Mouse (Mus musculus) thymus, adult 2 months (tissue): ENCODE measurements at regions not wholly inside any gene's neighbourhood (a gene's known extent, or its start where the extent isn't known, plus 50 kb on each side); places are given as distances from the start of the nearest gene placed in this dataset.

ENCODE experiments used
- CTCF ChIP-seq: fragments of 200-500 bp; IDR thresholded peaks from 2 replicates; pipeline ENCODE4 v1.5.1; 2012; ENCODE audit warnings: mild to moderate bottlenecking, control low read depth, low read length, moderate library complexity, borderline replicate concordance; ENCODE audit not compliant: control insufficient read depth, poor library complexity, insufficient read depth; ENCODE audit errors: extremely low read depth
- POLR2A ChIP-seq: fragments of 200-500 bp; IDR thresholded peaks from 2 replicates; pipeline ENCODE4 v1.6.1; 2012; ENCODE audit warnings: mild to moderate bottlenecking, low read length, control low read depth, moderate library complexity; ENCODE audit not compliant: control insufficient read depth, poor library complexity, insufficient read depth; ENCODE audit errors: extremely low read depth

- TF ChIP-seq POLR2A (no peak), CTCF (no peak)
These were observed 141.0 kb downstream of the Tmem17 start for GRCm38 (mm10) chr11:22652931-22653330.
